Mouse (Mus musculus) liver, postnatal 0 days (tissue): ENCODE measurements at regions not wholly inside any gene's neighbourhood (a gene's known extent, or its start where the extent isn't known, plus 50 kb on each side); places are given as distances from the start of the nearest gene placed in this dataset.

Source experiments
- ATAC-seq: fragments of 200-750 bp; cut with Nextera tagmentation; 2 replicates; pipeline ENCODE4 v1.8.0; 2017; ENCODE audit warnings: mild to moderate bottlenecking, moderate library complexity
- DNase-seq: peaks from one replicate; pipeline ENCODE4 v3.0.0-alpha.2; 2016
- H3K27ac ChIP-seq: fragments of 300-500 bp; sonication (generic); 2 replicates; pipeline ENCODE4 v1.5.1; 2014; ENCODE audit warnings: antibody characterized with exemption, moderate library complexity, mild to moderate bottlenecking, low read depth
- H3K27me3 ChIP-seq: fragments of 300-500 bp; sonication (generic); 2 replicates; pipeline ENCODE4 v1.6.1; 2014; ENCODE audit warnings: low read length, control low read depth, mixed read lengths; ENCODE audit not compliant: insufficient read depth
- H3K36me3 ChIP-seq: fragments of 300-500 bp; sonication (generic); replicated peaks from 2 replicates; pipeline ENCODE4 v1.6.1; 2014; ENCODE audit warnings: mild to moderate bottlenecking, control low read depth, low read length, moderate library complexity, mixed read lengths; ENCODE audit not compliant: insufficient read depth
- H3K4me1 ChIP-seq: fragments of 300-500 bp; sonication (generic); 2 replicates; pipeline ENCODE4 v1.6.1; 2014; ENCODE audit warnings: antibody characterized with exemption, mild to moderate bottlenecking, control low read depth; ENCODE audit not compliant: insufficient read depth
- H3K4me2 ChIP-seq: fragments of 300-500 bp; sonication (generic); 2 replicates; pipeline ENCODE4 v1.6.1; 2014; ENCODE audit warnings: low read depth, mild to moderate bottlenecking, low read length, moderate library complexity, mixed read lengths
- H3K4me3 ChIP-seq: fragments of 300-500 bp; sonication (generic); 2 replicates; pipeline ENCODE4 v1.5.1; 2014; ENCODE audit warnings: low read depth, low read length
- H3K9ac ChIP-seq: fragments of 300-500 bp; sonication (generic); replicated peaks from 2 replicates; pipeline ENCODE4 v1.6.1; 2014; ENCODE audit warnings: mild to moderate bottlenecking, moderate library complexity
- H3K9me3 ChIP-seq: fragments of 300-500 bp; sonication (generic); 2 replicates; pipeline ENCODE4 v1.6.1; 2016; ENCODE audit warnings: mild to moderate bottlenecking, control low read depth, low read length, mixed read lengths
- CTCF ChIP-seq: sonication (generic); IDR thresholded peaks from 2 replicates; pipeline ENCODE4 v1.5.1; 2016; ENCODE audit warnings: antibody characterized with exemption, low read depth
- EP300 ChIP-seq: IDR thresholded peaks from 2 replicates; pipeline ENCODE4 v1.6.1; 2016; ENCODE audit warnings: antibody characterized with exemption, low read depth, mild to moderate bottlenecking
- WGBS: fragments of 180-500 bp; shearing (Covaris S2); extraction: QIAGEN DNeasy Blood & Tissue Kit; methylation state at CpG from one replicate; pipeline ENCODE4 v1.1.7; 2014; ENCODE audit not compliant: insufficient replicate concordance; 5-methylcytosine and 5-hydroxymethylcytosine counted together

DNA sequence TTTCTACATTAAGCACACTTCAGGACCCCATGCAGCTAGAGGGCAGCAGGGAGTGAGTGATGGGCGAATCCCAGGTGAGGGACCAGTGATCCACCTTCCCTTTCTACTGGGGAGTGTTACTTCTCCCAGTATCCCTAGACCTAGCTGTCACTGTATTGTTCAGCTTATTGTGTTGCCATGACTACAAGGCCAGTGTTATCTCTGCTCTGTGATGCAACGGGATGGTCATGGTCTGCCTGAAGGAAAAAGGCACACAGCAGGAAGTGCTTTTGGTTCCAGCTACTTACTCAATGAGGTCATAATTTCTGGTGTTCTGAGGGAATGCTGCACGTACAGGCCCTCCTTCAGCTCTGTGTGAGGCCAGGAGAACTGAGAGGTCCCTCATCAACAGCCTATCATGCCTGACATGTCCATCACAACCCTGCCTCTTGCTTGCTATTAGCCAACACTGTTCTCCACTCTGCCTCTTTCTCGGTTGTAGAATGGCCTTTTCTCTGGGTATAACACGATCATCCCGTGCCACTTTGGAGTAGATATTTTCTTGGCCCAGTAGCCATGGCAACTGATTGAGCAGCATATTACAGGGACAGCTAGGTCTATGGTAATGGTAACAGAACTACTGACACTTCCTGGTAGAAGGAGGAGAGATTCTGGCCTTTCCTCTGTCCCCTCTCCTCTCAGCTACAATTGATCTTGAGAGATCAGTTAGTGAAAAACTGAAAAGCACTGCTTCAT, 178.5 kb upstream of the Jade1 start:
- Histone ChIP-seq H3K9ac (no peak overlapping the region), H3K9me3 (no peaks in the 10 kb centered on the region), H3K4me2 (no peak overlapping the region), H3K36me3 (no peaks in the 10 kb centered on the region), H3K27ac (no peak overlapping the region), H3K4me1 (0 out of 2 replicates have a peak, but pooled peaks cover 4% of the 10 kb centered on the region), H3K4me3 (no peak overlapping the region), H3K27me3 (no peaks in the 10 kb centered on the region)
- ATAC-seq (peak; percentile 79), DNase-seq (no peak)
- 52% methylated on average over 6 of the region's 6 CpGs for WGBS
- peak; percentile 44 for TF ChIP-seq CTCF
- no peak for TF ChIP-seq EP300

- Histone ChIP-seq H3K36me3 (no peaks in the 10 kb centered on the region), H3K9ac (no peak overlapping the region), H3K27me3 (no peaks in the 10 kb centered on the region), H3K27ac (no peak overlapping the region), H3K4me2 (no peak overlapping the region), H3K9me3 (no peaks in the 10 kb centered on the region), H3K4me1 (0 out of 2 replicates have a peak, but pooled peaks cover 4% of the 10 kb centered on the region), H3K4me3 (no peak overlapping the region)
- TF ChIP-seq EP300 (no peak), CTCF (no peak)
- WGBS = 63% methylated on average over 2 of the region's 2 CpGs
- ATAC-seq (no peak), DNase-seq (no peak)
These were observed 180.2 kb upstream of the Jade1 start for GRCm38 (mm10) chr3:41375230-41375930.

GRCm38 (mm10) chr3:41373198-41373597, 182.3 kb upstream of the Jade1 start:
- DNase-seq (no peak), ATAC-seq (no peak)
- H3K4me2 ChIP-seq = no peak overlapping the region
- TF ChIP-seq EP300 (no peak), CTCF (no peak)
- H3K9me3 ChIP-seq = no peaks in the 10 kb centered on the region
- no peaks in the 10 kb centered on the region for H3K27me3 ChIP-seq
- H3K4me3 ChIP-seq = no peak overlapping the region
- 57% methylated on average over 5 of the region's 5 CpGs for WGBS
- no peak overlapping the region for H3K9ac ChIP-seq
- H3K4me1 ChIP-seq = 0 out of 2 replicates have a peak, but pooled peaks cover 4% of the 10 kb centered on the region
- no peak overlapping the region for H3K27ac ChIP-seq
- H3K36me3 ChIP-seq = no peaks in the 10 kb centered on the region

DNA sequence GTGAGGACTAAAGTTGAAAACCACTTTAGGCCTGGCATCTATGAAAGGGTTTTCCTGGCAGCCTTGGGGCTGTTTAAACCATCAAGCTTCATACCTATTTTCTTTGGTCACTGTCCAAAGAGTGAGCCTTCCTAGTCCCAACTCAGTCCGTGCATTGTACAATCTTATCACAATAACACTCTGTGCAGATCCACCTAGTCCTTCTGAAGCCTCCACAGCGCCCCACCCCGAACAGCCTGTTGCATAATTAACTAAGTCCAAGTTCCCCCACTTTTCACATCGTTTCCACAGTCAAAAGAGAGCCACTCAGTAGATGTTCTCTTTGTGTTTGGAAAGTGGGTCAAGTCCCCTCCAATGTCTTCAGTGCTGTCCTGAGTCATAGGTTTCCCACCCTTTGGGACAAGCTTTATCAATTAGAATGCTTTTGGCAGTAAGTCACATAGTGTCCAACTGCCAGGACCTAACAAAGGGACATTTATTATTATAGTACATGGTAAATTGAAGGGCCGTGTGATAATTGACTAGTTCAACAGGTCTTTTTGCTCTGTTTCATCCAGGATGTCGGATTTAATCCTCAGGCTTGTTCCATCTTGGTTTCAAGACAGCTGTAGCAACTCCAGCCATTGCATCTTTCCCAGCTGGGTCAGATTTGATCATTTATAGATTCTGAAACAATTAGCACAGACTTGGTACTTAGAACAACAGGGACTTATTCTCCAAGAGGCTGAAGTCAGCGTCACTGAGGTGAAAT, 187.0 kb upstream of the Jade1 start:
- ATAC-seq (no peak), DNase-seq (no peak)
- TF ChIP-seq EP300 (no peak), CTCF (no peak)
- H3K4me1 ChIP-seq = peaks cover 11% of the 10 kb centered on the region
- no peak overlapping the region for H3K9ac ChIP-seq
- H3K27ac ChIP-seq = no peak overlapping the region
- WGBS = 59% methylated on average over 7 of the region's 7 CpGs
- no peak overlapping the region for H3K4me2 ChIP-seq
- H3K36me3 ChIP-seq = no peaks in the 10 kb centered on the region
- no peaks in the 10 kb centered on the region for H3K27me3 ChIP-seq
- no peak overlapping the region for H3K4me3 ChIP-seq
- no peaks in the 10 kb centered on the region for H3K9me3 ChIP-seq

DNA sequence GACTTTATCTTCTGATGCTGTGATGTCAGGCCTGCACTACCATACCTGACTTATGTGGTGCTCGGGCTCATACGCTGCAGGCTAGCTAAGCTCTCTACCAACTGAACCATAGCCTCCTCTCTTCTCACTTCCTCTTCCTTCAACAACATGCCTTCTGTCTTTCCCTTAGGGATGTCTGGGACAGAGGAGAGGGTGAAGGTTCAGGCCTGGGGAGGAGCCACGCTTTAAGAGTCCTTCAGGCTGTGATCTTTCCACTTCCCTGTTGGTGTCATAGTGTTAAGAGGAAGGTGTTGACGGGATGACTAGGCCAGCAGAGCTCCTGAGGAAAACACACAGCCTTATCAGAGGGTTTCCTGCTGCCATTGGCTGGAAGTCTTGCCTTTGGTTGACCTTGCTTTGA, 188.8 kb upstream of the Jade1 start:
- Histone ChIP-seq H3K9ac (no peak overlapping the region), H3K36me3 (no peaks in the 10 kb centered on the region), H3K27ac (no peak overlapping the region), H3K4me3 (no peak overlapping the region), H3K4me1 (peaks cover 11% of the 10 kb centered on the region), H3K9me3 (no peaks in the 10 kb centered on the region), H3K4me2 (no peak overlapping the region), H3K27me3 (no peaks in the 10 kb centered on the region)
- ATAC-seq = no peak
- no peak for TF ChIP-seq CTCF
- no peak for DNase-seq
- WGBS = 51% methylated on average over 4 of the region's 4 CpGs

DNA sequence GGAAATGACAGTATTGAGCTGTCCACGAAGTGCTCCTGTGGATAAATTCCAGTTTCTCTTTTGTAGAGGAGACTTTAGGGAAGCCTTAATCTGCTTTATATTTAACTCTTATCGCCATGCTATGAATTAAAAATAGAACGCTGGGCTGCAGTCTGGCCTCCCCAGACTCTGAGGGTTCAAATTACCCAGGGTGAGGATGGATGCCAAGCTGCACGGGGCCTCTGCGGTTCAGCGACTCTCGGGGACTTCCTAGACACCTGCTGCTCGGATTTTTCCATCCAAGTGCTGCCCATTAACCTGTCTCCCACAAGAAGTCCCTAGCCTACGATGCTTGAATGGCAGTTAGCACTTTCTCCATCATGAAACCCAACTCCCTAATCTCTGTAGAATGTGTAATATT, 189.3 kb upstream of the Jade1 start:
- no peaks in the 10 kb centered on the region for H3K27me3 ChIP-seq
- no peaks in the 10 kb centered on the region for H3K9me3 ChIP-seq
- no peak for ATAC-seq

More for the DNA sequence above, 189.3 kb upstream of the Jade1 start:
- TF ChIP-seq CTCF = no peak
- TF ChIP-seq EP300 = no peak
- no peaks in the 10 kb centered on the region for H3K36me3 ChIP-seq
- peaks cover 11% of the 10 kb centered on the region for H3K4me1 ChIP-seq
- H3K4me3 ChIP-seq = no peak overlapping the region
- 69% methylated on average over 9 of the region's 9 CpGs for WGBS
- H3K9ac ChIP-seq = no peak overlapping the region
- H3K4me2 ChIP-seq = no peak overlapping the region
- no peak for DNase-seq
- no peak overlapping the region for H3K27ac ChIP-seq
